Mouse (Mus musculus): Measurements from ENCODE around the gene Hal.
"Not testable (repeated sequence)": the region's sequence is repeated elsewhere in the genome, so short reads cannot be mapped to it uniquely, and the experiment has no call there.

Gene Hal

DNA sequence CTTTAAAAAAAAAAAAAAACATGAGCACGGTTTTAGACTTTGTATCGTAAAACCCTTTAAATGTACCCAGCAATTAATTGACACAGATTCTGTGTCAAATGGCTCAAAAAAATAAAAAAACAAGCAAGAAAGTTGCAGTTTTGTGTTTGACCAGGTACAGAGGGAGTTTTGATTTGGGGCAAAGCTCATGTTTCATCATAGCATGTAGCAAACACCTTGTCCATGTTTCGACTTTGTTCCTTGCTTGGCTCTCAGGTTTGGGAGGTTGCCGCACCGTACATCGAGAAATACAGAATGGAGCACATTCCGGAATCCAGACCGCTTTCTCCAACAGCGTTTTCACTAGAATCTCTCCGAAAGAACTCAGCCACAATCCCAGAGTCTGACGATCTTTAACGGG is 27.4 kb downstream of the Hal start:
- in situ Hi-C loops (cut with MboI) = no loop called here

DNA sequence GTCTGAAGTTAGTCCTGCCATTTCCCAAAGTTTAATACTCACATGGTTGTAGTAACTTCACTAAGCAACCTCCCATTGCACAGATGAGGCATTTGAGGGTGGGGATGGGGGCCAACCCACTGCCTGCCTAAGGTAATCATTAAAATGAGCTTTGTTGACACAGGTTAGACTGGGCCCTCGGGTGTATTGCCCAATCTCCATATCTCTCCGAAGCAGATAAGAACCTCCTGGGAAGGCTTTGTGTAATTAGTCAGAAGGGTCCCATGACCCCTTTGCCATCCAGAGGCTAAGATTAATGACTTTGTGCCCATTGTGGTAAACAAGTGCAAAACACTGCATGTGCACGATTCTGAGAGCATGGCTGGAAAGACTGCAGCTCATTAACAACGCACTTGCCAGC is 29.2 kb downstream of the Hal start:
- in situ Hi-C loops (cut with MboI) = no loop called here

DNA sequence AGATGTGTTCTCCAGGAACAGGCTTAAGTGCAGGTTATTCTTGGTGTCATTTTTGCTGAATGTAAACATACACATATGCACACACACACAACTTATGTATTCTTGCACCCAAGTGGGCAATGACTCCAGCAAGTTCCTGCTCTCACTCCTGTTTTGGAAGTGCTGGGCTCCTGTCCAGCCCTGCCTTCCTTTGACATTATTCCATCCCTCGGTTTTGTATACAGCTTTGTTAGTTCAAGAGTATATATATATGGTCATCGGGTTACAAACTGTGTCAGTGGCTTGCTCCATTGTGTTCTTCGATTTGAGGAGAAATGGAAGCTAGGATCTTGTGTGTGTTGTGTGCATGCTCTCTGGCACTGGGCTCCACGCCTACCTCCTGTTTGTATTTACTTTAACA is 29.6 kb downstream of the Hal start:
- in situ Hi-C loops (cut with MboI) = no loop called here

DNA sequence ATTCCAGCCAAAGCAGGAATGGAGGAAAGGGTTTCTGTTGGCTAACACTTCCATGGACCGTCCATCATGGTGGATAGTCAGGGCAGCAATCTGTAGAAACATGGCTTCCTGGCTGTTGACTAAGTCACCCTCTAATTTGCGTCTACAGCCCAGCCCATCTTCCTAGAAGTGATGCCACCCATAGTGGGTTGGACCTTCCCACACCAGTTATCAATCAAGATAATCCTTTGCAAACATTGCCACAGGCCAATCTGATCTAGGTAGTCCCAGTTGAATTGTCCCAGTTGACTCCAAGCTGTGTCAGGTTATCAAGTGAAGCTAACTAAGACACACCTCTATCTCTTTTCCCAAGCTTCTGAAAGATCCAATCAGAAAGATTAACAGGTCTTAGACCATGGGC is 30.1 kb downstream of the Hal start:
- in situ Hi-C loops (cut with MboI) = no loop called here

DNA sequence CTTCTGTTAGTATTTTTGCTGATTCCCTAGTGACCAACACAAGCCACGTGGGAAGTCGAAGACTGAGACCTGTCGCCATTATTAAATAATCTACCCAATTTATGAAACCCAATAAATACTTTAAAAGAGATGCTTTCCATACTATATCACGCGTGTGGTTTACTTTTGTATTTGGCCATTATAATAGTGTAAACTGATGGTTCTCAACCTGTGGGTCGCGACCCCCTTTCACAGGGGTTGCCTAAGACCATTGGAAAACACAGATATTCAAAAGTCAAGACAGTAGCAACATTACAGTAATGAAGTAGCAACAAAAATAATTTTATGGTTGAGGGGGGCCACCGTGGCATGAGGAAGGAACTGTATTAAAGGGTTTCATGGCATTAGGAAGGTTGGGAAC is 30.6 kb downstream of the Hal start:
- in situ Hi-C loops (cut with MboI) = no loop called here

DNA sequence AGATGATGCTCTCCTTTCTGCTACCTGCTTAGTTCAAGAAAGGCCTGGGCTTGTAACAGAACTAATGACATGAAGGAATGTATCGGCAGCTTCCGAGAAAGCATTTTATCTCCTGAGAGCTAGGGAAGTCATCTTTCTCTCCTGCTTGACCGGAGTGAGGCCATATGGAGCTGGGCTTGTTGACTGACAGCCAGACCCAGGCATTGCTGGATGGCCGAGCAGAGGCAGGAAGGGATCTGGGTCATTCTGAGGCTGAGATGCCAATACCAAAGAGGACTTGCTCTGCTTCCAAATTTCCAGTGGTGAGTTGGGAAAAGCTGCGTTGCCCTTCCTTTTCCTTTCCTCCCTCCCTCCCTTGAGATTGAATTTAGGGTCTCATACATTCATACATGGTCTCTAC is 31.2 kb downstream of the Hal start:
- in situ Hi-C loops (cut with MboI) = no loop called here

DNA sequence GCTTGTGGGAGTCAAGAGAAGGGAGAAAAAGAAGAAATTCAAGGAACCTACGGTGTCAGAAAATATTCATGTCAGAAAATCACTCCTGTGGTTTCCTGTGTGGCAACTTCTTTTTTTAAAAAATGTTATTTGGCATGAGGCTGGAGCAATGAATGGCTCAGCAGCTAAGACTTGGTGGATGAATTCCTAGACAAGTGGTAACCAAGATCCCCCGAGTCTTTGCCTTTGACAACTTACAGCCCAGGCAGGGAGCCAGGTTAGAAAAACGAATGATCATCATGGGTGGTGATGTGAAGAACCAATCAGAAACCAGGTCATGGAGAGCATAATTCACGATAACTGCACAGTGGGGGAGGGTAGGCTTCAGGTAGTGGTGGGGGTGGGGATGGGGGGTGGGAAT is 32.4 kb downstream of the Hal start:
- in situ Hi-C loops (cut with MboI) = no loop called here

DNA sequence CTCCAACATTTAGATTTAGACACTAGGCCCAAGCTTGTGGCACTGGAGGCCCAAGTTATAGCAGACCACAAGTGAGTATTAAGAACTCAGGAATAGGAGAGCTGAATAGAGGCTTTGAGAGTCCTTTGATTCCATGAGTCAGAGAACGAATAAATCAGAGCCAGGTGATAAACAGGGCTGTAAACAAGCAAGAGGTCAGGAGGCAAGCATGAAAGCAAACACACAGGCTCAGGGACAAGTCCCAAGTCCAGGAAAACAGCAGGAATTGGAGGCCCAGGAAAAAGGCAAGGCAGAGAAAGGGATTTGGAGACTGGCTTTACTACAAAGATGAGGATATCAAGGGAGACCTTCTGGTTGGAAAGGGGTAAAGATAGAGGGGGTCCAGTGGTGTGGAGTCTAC is 36.8 kb downstream of the Hal start:
- in situ Hi-C loops (cut with MboI) = no loop called here

DNA sequence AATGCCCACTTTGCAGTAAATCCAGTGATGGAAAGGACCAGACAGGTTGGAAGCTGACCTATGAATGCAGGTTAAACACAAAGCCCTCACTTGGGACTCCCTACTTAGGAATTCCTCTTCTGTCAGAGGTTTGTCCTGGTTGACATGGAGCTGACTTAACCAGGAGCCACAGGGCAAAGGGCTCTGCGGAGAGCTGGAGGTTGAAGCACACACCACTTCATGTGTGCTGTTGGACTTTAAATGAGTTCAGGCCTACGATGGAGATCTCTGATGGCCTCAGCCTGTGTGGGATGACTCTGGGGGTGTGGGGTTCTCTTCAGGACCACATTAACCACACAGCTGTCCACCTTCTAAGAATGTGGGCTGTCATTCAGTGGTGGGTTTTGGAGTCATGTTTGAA is 49.7 kb downstream of the Hal start:
- in situ Hi-C loops (cut with MboI) = no loop called here

DNA sequence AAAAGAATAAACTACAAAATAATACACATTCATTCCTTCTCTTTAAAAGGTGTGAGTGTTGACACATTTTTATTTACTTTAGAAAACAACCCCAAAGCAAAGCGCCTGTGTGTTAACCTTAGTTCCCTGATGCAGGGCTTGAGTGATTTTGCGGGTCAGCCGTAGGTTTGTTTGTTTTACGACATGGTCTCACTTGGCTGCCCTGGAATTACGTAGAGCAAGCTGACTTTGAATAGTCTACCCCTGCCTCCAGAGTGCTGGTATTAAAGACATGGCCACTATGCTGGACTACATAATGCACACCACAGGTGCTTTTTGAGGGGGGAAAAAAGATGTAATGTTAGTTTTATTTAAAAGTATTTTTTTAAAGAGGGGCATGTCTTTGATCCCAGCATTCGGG is 50.2 kb downstream of the Hal start:
- in situ Hi-C loops (cut with MboI) = no loop called here

DNA sequence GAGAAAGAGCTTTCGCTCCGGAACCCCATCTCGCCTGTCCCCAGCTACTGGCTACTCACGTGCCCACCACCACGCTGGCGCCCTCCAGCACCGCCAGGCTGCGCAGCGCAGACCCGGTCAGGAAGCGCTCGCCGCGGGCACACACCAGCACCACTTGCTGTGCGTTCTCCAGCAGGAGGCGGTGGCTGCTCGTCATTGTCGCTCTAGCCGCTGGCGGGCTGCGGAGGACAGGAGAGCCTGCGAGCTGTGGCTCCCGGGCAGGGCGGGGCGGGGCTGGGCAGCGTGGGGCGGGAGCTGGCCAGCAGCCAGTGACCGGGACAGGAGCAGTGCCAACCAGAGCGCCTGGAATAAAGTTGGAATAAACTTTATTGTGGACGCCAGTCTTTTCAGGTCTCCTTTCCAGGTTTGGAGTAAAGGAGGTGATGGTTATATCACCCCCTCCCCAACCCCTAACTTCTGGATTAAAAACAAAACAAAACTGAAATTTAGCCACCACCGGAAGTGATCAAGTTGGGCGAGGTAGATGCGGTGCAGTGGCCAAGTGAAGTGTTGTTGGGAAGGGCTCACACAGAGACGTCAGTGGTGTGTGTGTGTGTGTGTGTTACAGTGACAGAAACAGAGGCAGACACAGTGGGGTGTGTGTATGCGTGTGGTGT is 51.3 kb downstream of the Hal start, which contains the start of gene Amdhd1:
Amdhd1 (minus strand) TSS at position 259 of the 656 bp plus-strand sequence.
- in situ Hi-C loops (cut with MboI) = no loop called here

DNA sequence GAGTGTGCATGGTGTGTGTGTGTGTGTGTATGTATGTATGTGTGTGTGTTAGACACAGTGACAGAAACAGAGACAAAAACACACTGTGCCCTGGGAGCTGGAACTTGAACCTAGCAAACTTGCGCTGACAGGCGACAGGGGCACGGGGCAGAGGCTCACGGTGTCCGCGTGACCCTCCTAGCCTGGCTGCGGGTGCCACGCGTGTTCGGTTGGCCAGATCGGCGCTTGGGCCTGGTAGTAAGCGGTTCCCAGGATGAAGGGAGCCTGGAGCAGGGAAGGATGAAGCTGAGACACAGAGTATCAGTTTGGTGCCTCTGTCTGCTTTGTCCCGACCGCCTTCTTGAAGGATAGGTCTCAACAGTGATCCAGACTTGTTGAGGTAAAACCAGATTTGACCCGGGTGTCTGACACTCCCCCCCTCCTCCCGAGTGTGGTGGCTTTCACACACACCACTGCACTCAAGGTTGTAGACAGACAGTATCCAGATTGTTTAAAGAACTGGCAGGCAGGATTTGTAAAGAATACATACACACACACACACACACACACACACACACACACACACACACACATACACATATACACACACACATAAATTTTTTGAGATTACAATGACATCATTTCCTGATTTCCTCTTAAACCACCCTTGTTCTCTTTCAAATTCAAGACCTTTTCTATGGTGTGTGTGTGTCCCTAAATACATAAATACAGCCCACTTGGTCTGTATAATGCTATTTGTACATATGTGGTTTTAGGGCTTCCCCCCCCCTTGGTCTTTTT is 52.1 kb downstream of the Hal start, which contains the start of gene Ccdc38:
Ccdc38 (plus strand) TSS at position 202 of the 780 bp plus-strand sequence.
- in situ Hi-C loops (cut with MboI) = no loop called here

DNA sequence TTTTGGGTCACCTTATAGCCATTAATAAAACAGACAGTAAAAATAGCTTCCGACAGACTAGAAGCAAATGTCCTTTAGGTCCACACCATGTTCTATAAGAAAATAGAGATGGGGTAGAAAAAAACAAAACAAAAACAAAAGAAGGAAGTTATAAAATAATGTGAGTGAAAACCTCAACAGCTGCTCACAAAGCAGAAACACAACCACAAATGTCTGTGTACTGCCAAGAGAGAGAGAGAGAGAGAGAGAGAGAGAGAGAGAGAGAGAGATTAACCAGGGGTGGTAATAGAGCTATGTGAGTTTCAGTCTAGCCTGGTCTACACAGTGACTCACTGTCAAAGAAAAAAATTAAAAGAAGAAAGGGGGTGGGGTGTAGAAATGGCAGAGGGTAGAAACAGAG is 53.0 kb downstream of the Hal start:
- in situ Hi-C loops (cut with MboI) = no loop called here

DNA sequence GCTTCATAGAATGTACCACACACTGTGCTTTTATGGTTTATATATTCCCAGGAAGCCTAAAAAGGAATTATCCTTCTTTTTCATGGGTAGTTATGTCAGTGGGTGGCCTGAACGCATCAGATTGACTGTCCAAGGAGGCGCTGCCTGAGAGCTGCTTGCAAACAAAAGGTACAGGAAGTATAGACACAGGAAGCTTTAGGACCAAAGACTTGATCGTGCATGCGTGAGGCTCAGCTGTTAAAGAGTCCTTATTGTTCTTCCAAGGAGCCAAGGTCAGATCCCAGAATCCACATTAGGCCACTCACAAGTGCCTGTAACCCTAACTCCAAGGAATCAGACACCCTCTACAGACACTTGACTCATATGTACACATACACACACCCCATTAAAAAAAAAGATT is 53.8 kb downstream of the Hal start:
- in situ Hi-C loops (cut with MboI) = no loop called here

DNA sequence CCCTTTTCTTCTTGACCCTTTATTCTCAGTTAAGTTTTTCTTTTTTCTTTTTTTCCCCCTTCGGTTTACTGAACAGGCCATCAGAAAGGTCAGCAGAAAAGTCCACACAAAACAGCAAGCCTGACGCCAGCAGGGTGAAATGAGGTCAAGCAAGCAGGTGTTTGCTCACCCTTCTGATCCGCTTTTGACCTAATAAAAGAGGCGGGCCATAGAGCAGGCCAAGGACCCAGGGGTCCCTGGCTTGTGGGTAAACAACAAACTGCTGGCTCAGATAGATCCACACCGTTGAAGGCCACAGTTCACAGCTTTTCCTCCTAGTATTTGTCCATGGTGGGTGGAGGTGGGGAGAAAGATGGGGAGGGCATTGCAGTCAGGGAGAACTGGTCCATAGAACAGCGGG is 54.6 kb downstream of the Hal start:
- in situ Hi-C loops (cut with MboI) = no loop called here

DNA sequence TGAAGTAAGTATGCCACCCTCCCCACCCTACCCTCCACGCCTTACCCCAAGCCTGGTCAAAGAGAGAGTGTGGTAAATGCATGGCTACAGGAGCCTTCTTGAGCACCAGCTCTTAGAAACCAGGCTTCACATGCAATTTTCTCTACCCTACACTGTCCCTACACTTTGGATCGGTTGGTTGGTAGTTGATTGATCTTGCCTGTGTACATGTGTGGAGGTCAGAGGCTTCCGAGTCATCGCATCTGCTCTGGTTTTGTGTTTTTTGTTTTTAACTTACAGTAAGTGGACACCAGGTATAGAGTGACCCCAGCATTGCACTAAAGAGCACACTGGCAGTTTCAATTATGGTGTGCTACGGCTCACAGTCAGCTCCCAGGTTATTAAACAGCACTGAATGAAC is 55.6 kb downstream of the Hal start:
- in situ Hi-C loops (cut with MboI) = no loop called here

DNA sequence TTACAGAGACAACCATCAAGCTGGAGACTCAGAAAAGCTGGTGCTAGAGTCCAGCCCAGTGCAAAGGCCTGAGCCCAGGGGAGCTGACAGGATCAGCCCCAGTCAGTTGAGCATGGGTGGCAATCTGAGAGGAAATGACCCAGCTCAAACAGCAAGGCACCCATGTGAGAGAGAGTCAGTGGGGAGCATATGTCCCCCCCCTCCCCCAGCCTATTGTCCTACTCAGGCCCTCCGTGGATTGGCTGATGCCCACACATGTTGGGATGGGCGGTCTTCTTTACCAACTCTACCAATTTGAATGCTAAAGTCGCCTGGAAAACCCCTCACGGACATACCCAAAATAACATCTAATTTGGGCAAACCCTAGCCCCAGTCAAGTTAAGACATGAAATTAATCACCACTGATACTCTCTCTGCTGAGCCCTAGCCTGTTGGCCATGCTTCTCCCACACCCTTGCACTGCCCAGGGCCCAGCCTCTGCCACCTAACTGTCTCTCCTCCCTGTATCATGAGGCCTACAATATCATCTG is 59.2 kb downstream of the Hal start:
- in situ Hi-C loops (cut with MboI) = no loop called here

DNA sequence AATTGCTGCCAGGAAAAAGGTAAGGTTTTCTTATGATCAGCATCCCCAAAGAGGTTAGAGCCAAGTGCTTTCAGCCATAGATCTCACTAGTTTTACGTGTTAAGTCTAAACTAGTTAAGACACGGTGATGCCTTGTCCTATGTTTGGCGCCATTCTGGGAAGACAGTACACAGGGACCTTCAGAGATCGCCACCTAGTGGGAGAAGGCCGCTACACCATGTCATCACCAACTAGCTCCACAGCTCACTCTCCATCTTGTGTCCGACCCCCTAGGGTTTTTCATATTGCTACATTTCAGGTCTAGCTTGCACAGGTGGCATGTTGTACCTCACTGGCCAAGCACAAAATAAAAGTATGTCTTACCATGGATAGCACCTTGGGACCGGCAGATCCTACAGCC is 60.4 kb downstream of the Hal start:
- in situ Hi-C loops (cut with MboI) = no loop called here

DNA sequence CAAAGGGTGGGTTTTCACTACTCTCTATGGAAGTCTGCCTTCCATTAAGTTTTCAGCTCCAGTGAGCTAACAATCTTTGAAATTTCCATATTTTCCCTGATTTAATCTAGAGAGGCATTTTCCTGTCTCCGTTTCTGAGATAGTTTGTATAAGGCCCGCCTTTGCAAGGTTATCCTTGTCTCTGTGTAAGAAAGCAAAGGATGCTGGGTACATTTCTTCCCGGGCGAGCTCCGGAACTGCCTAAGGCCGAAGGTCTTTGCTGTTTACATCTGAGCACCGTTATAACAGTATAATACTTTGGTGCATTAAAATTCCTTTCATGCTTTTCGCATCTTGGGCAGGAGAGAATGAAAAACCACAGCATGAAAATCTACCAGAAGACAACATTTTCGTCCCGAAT is 61.3 kb downstream of the Hal start:
- in situ Hi-C loops (cut with MboI) = no loop called here

DNA sequence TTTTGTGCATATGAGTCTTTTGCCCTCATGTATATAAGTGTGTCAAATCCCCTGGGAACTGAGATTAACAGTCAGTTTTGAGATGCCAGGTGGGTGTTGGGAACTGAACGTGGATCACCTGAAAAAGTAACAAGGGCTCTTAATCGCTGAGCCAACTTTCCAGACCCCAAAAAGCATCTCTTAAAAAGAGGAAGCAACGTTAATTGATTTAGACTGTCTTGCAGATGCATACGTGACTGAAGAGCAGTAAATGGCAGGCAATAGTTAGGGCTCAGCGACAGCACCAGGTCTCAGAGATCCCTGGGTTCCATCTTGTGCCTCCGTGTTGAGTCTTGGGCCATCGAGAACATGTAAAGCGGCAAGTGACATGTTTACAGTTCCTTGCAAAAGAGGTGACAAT is 64.0 kb downstream of the Hal start:
- in situ Hi-C loops (cut with MboI) = no loop called here

DNA sequence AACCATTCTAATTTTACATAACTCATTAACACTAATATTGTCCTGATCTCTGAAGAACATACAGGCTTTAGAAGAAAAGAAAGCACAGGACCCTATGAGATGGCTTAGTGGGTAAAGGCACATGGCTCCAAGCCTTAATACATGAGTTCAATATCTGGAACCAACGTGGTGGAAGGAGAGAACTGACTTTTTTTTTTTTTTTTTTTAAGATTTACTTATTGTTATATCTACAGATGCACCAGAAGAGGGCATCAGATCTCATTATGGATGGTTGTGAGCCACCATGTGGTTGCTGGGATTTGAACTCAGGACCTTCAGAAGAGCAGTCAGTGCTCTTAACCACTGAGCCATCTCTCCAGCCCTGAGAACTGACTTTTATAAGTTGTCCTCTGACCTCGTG is 69.4 kb downstream of the Hal start:
- in situ Hi-C loops (cut with MboI) = not testable (repeated sequence)

DNA sequence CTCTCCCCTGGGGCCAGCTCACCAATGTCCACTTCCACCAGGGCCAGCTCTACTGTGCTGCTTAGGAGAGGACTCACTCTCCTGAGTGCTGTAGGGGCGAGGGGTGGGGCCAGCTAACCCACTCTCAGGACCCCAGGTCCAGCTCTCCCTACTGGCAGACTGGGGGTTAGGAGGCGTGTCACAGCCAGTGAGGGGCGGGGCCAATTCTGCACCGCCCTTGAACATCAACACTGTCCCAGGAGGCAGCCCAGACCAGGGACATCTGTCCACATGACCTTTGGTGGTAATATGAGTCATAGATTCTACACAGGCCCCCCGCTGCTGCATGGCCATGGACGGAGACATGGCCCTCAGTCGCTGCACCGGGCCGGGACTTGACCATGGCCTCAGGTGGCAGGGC is 71.2 kb downstream of the Hal start:
- in situ Hi-C loops (cut with MboI) = no loop called here

DNA sequence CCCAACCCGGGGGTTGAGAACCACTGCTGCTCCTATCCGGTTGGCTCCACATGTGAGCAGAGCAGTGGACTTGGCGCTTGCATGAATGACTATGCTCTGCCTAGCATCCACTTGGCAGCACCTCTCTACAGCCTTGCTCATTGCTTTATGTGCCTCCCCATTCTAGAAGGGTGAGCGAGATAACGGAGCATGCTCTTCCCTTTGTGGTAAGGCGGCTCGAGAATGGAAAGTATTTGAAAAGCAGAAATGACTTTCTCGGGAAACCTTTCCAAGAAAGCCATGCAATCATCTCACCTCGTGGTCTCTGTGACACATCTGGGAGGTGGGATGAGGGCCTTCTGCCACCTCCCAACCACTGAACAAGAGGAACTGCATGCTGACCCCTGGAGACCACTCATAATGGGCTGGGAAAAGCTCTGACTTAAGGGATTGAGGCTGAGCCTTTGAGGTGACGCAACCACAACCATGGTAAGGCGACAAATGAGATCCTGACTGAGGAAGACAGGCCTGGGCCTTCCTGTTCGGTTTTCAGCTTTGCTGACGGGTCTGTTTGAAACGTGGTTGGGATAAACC is 76.0 kb downstream of the Hal start:
- in situ Hi-C loops (cut with MboI) = no loop called here
